Mouse (Mus musculus): Measurements from ENCODE around the gene Nufip2.
"Not testable (repeated sequence)": the region's sequence is repeated elsewhere in the genome, so short reads cannot be mapped to it uniquely, and the experiment has no call there.

Gene Nufip2

DNA sequence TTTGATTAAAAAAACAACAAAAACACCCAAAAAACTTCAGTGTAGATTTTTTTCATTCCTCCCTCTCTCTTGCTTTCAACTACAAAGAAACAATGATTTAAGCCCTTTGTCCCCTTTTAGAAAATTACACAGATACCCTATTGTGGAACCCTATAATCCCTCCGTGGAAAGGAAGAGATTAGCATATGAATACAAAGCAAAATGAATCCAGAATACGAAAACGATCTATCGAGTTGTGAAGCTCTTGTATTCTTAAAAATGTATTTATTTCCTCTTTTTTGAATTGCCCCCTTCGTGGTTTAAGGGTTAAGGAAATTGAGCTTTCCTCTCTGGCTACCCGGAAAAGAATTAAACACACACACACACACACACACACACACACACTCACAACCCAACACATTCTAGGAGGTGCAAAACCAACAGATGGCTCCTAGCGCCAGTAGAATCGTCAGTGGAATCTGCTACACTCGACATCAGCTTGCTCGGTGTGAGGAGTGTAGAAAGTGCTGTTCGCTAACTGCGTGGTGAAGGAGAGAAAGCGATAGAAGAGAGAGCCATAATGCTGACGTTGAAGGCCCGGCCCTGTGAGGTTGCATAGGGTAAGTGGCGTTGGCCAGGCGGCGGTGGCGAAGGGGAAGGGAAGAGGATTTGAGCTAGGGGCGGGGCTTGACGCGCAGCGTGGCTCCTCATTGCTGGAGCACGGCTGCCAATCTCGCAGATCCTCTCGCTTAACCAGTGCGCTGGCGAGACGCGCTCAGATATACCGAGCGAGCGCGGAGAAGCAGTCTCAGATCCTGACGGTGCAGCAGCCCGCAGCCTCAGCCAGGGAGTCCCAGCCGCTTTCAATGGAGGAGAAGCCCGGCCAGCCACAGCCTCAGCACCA, at the start of gene Nufip2:
Gene Nufip2 (plus strand): TSS at position 773 of the 883 bp plus-strand sequence.
- peak; percentile 99 for DNase-seq (ENCODE audit: low spot score in 2 of 2)

DNA sequence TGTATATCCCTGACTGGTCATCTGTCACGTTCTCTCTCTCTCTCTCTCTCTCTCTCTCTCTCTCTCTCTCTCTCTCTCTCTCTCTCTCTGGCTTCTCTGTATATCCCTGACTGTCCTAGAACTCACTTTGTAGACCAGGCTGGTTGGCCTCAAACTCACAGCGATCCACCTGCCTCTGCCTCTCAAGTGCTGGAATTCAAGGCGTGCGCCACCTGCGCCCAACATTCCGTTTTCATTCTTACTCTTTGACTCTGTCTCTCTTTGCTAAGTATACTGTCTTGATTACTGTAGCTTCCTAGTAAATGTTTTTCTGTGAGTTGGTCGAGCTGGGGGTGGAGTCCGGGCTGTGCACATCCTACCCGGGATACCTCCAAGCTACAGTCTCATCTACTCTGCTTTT, 44.6 kb upstream of the Nufip2 start:
- no peak for DNase-seq (ENCODE audit: low spot score in 2 of 2)

DNA sequence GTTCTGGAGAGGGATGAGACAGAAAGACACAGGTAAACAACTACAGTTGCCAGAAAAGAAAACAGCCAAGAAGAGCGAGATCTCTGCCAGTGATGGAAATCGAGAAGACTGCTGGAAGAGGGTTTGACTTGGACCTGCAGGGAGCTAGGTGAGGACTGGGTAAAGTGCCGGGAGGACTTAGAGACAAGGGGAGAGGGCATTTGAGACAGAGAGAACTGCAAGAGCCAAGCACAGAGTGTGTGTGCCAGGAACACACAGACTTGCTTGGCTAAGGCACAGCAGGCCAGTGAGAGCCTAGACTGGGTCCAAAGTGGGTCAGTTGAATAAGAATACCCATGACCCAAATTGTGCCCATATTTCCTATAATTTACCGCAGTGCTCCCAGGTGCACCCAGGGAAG, 40.5 kb upstream of the Nufip2 start:
- DNase-seq (ENCODE audit: low spot score in 2 of 2), result no peak

DNA sequence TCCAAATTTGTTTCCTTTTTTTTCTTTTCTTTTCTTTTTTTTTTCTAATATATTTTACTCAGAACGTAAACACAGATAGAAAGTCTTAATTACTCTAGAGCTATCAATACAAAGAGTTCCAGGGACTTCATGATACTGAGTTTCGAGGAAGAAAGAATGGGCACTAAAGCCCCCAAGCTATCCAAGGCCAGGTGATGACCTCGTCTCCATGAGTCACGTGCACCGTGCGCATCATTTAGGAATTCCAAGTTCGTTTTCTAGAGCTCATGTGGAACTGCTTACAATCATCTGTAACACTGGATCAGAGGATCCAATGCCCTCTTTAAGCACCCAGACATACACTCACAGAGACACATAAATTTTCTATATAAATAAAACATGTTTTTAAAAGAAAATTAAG, 37.1 kb upstream of the Nufip2 start:
- no peak for DNase-seq (ENCODE audit: low spot score in 2 of 2)

DNA sequence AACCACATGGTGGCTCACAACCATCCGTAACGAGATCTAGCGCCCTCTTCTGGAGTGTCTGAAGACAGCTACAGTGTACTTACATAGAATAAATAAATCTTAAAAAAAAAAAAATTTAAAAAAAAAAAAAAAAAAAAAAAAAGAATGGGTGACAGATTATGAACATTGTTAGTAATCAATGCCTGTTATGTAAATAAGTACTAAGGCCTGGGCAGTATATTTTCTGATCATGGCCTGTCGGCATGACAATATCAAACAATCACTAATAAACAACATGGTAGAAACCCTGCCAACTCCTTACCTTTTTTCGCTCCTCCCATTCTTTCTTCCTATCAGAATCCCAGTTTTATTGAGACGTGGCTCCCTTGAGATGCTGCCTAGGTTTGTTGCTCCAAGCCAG, 33.5 kb upstream of the Nufip2 start:
- no peak for DNase-seq (ENCODE audit: low spot score in 2 of 2)

DNA sequence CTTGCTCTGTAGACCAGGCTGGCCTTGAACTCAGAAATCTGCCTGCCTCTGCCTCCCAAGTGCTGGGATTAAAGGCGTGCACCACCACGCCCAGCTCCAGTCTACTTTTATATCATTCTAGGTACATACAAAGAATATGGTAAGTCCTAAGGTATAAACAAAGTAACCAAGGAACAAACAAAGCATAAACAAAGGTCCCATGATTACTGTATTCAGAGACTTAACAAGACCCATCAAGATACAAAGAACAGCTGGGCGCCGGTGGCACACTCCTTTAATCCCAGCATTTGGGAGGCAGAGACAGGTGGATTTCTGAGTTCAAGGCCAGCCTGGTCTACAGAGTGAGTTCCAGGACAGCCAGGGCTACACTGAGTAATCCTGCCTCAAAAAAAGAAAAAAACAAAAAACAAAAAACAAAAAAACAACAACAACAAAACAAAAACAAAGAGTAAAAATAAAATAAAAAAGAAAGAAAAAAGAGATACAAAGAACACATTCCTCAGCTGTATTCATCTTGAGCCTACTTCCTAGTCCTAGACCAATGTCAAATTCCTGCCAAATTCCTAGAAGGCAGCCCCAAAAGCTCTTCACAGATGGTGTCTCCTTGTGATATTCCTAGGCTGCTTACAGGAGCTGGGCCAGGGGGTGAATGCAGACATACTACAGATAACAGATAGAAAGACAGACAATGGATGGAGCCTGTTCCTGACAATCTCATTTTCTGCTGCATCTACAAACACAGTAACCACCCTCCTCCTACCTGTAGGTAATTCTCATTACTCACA, 32.4 kb upstream of the Nufip2 start:
- not testable (repeated sequence) for DNase-seq (ENCODE audit: low spot score in 2 of 2)

DNA sequence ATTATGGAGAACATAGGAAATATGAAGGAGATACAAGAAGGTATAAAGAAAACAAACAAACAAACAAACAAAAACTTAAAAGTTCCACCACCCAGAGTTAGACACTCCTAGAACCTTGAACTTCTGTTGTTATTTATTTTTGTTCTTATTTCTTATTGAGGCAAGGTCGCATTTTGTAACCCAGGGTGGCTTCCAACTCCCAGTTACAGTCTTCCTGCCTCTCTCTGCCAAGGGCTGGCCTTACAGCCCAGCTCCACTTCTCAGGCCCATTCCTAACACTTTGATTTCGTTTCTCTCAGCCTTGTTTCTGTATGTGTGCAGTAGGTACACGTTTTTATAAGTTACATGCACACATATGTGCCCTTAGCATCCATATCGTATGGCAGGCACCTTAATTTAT, 26.0 kb upstream of the Nufip2 start:
- no peak for DNase-seq (ENCODE audit: low spot score in 2 of 2)

DNA sequence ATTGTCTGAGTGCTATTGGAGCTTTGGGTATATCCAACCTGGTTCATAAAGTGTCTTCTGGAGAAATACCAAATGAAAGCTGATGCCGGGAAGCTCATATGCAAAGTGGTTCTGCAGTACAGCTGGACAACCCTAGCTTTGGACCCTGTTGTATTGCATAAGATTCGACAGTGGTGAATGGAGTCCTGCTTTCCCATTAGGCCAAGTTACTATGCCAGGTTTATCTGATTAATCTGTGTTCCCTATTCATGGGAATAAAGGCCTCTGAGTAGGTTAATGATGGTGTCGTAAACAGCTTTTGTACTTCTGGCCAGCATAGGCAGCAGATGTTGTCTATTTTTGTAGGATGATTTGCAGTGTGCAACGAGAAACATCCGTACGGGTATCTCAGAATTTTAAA, 22.3 kb upstream of the Nufip2 start:
- no peak for DNase-seq (ENCODE audit: low spot score in 2 of 2)

DNA sequence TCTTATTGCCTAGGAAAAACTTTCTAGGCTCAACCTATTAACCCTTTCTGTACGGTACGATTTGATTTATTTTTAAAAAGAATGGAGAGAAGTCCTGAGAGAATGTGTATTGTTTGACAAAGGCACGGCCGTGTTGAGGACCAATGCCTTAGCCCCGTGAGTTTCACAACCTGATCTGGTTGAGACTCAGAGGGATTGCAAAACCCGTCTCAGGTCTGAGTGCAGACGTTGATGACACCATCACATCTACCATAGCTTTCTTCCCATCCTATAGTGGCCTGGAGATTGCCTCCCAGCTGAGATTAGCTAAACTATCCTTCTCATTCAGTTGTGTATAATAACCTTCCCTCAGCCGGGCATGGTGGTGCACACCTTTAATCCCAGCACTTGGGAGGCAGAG, 21.9 kb upstream of the Nufip2 start:
- DNase-seq (ENCODE audit: low spot score in 2 of 2), result no peak

DNA sequence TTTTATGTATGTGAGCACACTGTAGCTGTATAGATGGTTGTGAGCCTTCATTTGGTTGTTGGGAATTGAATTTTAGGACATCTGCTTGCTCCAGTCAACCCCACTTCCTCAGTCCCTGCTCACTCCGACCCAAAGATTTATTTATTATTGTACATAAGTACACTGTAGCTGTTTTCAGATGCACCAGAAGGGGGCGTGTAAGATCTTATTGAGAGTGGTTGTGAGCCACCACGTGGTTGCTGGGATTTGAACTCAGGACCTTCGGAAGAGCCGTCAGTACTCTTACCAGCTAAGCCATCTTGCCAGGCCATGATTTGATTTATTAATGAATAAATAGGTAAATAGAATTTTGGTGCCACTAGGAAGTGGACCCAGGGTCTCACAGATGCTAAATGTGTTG, 20.6 kb upstream of the Nufip2 start:
- not testable (repeated sequence) for DNase-seq (ENCODE audit: low spot score in 2 of 2)

DNA sequence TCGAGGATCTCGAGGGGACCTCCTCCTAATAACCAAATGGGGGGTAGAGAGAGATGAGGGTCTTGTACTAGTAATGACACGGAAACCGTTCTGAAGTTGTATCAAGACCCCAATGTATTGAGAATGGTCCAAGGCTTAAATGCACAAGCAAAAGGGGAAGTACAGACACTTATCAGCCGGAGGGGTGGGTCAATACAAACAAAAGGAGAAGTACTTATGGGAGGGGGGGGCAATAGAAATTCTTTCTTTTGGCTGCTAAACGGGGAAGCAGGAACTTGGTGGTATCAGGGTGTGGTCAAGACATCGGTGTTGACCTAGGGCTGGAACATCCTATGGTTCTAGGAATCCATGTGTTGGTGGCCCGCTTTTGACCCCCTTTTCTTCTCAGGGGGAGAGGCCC, 19.2 kb upstream of the Nufip2 start:
- DNase-seq (ENCODE audit: low spot score in 2 of 2), result not testable (repeated sequence)

DNA sequence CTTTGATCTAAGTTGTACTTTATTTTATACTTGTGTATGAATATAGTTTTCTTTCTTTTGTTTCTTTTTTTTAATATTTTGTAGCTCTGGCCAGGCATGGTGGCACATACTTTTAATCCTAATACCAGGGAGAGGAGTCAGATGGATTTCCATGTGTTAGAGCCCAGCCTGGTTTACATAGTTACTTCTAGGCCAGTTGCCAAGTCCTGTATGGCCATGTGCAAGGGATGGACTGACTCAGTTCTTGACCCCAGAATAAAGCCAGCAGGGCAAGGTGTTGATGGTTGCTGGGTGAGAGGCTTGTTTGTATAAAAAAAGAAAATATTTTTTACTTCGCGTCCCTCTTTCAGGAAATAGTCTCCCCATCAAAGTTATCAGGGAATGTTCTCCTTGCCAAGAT, 13.2 kb upstream of the Nufip2 start:
- DNase-seq (ENCODE audit: low spot score in 2 of 2), result no peak

DNA sequence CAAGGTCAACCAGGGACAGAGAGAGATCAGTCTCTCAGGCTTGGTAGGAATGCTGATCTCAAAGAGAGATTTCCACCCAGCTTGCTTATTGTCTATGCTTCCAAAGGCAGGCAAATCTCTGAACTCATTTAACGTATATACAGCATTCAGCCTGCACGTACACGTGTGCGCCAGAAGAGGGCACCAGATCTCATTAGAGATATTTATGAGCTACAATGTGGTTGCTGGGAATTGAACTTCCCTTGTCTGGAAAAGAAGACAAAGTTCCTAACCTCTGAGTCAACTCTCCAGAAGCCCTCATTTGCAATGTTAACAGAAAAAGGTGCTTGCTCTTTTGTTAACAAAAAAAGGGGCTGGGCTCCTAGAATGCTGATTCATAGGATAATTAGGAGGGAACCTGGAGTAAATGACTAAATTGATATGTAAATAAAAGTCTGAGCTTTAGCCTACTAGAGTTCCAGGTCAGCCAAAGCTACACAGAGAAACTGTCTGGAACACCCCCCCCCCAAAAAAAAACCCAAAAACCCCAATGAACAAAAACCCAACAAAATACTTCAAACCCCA, 12.4 kb upstream of the Nufip2 start:
- DNase-seq (ENCODE audit: low spot score in 2 of 2), result no peak

DNA sequence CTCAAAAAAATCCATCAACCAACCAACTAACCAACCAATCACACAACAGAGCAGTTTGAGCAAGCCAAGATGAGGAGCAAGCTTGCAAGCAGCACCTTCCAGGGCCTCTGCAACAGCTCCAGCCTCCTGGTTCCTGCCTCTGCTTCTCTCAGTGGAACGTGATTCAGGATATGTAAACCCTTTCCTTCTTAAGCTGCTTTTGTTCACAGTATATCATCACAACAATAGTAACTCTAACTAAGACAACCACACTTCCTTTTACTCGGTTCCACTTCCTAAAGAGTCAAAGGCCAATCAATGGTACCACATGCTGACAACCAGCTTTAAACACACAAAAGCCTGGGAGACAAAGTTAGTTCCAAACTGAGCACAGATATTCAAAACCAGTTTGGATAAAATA, 5.9 kb upstream of the Nufip2 start:
- no peak for DNase-seq (ENCODE audit: low spot score in 2 of 2)

DNA sequence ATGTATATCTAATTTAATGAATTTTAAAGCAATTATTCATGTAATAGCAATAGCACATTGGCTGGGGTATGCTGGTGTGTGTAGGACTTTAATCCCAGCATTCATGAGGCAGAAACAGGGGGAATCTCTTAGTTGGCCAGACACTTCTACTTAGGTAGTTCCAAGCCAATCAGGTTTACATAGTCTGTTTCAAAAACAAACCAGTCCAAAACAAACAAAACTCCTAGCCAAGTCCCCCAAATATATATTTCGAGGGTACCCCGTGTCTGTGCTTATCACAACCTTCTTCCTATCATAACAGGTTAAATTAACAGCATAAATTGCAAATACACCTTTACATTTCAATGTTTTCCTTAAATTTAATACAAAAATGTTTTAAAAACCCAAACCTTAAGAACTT, 1.1 kb upstream of the Nufip2 start:
- no peak for DNase-seq (ENCODE audit: low spot score in 2 of 2)

DNA sequence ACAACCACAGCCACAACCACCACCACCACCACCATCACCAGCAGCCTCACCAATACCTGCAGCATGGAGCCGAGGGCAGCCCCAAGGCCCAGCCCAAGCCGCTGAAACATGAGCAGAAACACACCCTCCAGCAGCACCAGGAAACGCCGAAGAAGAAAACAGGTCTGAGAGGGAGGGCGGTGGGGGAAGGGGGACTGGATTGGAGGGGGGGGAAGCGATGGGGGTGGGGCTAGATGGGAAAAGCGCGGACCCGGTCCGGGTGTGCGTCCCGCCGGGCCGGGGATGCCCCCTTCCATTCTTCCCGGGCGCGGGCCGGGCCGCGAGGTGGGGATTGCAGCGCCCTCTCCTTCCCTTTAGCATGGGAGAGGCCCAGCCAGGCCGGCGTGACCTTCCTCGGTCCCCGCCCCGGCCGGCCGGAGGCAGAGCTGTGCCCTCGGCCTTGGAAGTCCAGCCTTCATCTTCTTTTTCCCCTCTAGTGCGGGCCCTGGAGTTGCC, 438 bp downstream of the Nufip2 start:
- peak; percentile 16 to 21 for DNase-seq (ENCODE audit: low spot score in 2 of 2)

DNA sequence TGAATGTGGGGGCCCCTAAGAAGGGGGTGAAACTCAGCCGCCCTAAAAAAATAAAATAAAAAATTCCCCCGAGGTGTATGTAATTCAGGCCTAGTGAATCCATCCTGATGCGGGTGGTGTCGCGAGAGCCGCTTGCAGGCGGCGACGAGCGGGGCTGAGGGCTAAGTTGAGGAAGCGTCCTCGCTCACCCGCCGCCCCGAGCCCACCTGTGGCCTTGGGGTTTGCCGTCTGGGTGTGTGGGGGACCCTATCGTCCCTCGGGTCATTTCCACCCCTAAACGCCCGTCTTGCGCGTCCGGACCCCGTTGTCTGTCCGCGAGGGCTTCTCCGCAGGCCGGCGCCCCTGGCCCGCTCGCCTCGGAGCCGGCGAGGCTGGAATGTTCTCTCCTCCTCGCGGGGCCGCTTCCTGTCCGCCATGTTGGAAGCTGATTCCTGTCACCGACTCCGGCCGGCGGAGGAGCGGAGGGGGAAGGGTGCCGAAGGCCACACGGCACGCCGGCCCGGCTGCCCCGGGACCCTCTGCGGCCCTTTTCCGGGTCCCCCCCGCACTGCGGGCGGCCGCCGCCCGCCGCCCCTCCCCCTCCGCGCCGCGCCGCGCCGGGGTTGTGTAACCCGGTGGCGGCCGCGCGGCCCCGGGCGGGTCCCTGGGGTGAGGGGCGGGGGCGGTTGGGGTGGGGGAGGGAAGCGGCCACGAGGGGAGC, 1.0 kb downstream of the Nufip2 start:
- DNase-seq (ENCODE audit: low spot score in 2 of 2), result peak; percentile 34 to 44

DNA sequence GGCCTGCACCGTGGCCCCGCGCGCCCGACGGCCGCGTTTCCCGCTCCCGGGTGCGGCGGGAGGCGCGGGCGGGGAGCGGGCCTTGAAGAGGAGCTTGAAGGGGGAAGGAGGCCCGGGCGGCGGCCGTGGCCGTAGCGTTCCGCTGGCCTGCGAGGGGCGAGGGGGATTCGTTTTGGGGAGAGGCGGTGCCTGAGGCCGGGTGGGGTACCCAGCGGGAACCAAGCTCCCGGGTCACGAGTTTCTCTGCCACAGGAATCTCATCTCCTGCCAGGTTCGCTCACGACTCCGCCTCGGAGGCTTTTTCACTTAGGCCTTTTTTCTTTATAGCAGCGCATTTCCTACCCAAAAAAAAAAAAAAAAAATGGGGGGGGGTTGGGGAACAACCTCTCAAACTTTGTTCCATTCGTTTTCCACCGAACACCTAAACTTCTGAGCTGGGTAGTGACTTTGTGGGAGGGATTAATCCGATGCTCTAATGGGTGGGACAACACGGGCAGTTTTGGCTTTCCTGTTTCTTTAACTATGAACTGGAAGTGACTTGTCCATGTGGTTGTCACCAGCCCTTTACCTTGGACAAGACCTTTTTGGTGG, 1.7 kb downstream of the Nufip2 start:
- DNase-seq (ENCODE audit: low spot score in 2 of 2), result peak; percentile 23 to 27

DNA sequence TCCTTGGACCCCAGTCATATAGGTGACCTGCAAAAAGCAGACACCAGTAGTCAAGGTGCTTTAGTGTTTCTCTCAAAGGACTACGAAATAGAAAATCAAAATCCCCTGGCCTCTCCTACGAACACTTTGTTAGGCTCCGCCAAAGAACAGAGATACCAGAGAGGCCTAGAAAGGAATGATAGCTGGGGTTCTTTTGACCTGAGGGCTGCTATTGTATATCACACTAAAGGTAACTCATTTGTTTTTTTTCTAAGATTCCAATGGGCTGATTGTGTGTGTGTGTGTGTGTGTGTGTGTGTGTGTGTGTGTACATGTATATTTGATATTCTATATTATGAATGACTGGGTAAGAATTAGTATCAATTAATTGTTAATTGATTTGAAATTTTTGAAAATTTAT, 7.1 kb downstream of the Nufip2 start:
- no peak for DNase-seq (ENCODE audit: low spot score in 2 of 2)

DNA sequence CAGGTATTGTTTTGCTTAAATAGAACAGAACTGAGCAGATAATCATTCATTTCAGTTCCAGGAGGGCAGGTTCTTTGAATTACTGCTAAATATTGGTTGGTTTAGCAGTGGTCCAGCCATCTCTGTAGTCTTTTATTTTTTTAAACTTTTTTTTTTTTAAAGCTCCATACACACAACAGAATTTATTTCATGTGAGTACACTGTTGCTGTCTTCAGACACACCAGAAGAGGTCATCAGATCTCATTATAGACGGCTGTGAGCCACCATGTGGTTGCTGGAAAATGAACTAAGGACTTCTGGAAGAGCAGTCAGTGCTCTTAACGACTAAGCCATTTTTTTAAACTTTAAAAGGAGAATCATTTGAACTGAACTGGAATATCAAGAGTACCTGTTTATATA, 11.3 kb downstream of the Nufip2 start:
- no peak for DNase-seq (ENCODE audit: low spot score in 2 of 2)

DNA sequence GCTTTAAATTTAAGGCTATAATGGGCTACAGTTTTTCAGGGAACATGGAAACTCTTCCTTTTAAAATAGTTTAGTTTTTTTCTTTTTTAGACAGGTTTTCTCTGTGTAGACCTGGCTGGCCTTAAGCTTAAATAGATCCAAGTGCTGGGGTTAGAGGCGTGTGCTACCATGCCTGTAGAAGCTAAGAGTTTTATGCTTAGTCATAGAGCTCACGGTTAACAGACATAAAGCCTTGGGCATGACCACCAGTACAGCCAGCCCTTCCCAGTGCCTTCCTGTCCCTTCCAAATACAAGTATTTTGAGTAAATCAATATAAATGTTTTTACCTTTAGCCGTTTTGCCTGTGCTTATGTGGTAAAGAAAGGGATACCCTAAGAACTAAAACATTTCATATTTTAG, 20.0 kb downstream of the Nufip2 start:
- DNase-seq (ENCODE audit: low spot score in 2 of 2), result no peak

DNA sequence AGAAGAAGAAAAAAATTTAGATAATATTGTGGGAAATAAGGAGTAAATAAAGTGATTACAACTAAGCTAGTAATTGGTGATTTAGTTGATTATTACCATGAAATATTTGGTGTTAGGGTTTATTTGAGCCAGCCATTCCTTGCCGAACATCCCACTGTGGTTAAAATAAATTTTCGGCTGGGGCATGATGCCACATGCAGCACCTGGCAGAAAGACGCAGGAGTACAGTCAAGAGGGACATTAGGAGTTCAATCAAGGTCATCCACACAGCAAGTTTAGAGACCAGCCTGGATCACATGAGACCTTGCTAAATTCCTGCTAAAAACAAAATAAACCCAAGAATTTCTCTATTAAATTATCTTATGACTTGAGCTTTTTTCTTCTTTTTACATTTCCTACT, 23.1 kb downstream of the Nufip2 start:
- no peak for DNase-seq (ENCODE audit: low spot score in 2 of 2)

All from frontal cortex, postnatal 14 days (tissue).